ENCODE assay signal across 11 mouse cellular contexts in genomic region chr8:122926782-122927181, GRCm38 (mm10).
DNase-seq lines count a peak whose midpoint lies in the region; ATAC-seq and TF ChIP-seq lines count a peak whose summit lies in the region.
"Had no signal": no experiment of that assay in that cellular context is flagged by ENCODE, and none has a peak within 500 bp of the region (broad histone marks: within the 10 kb centered on the region; RNA-seq: fewer than 3 reads in every experiment).

No protein-coding gene starts in this region.

- no peak for ATAC-seq in midbrain, embryonic 14.5 days (ENCODE audit: low FRiP score, low TSS enrichment)

- H3K36me3 ChIP-seq in MEL (ENCODE audit: control insufficient read depth in 1 of 2, insufficient read depth in 2 of 2, low read length in 2 of 2): peaks cover 3 to 38% of the 10 kb centered on the region in 2 experiments; a peak in 3 of 4 replicates
- H3K36me3 ChIP-seq in small intestine, adult 2 months (ENCODE audit: control insufficient read depth, insufficient read depth, low read length): peaks cover 7% of the 10 kb centered on the region
- H3K36me3 ChIP-seq in midbrain, embryonic 14.5 days (ENCODE audit: control insufficient read depth, insufficient read depth, low read length): no peaks in the 10 kb centered on the region

- peaks cover 21% of the 10 kb centered on the region for H3K4me1 ChIP-seq in lung, adult 2 months (ENCODE audit: control insufficient read depth, insufficient read depth, low read length)
- peaks cover 20% of the 10 kb centered on the region in 2 experiments for H3K4me1 ChIP-seq in MEL (ENCODE audit: control insufficient read depth in 1 of 2, insufficient read depth in 2 of 2, low read length in 2 of 2)
- H3K4me1 ChIP-seq in embryonic fibroblast, embryonic 13.5 days (ENCODE audit: control insufficient read depth, insufficient read depth, low read length): peaks cover 23% of the 10 kb centered on the region
- H3K4me1 ChIP-seq in small intestine, adult 2 months (ENCODE audit: control insufficient read depth, insufficient read depth, insufficient read length, low read length): peaks cover 18% of the 10 kb centered on the region
- peaks cover 11% of the 10 kb centered on the region; the same call in 1 of the 2 replicates for H3K4me1 ChIP-seq in midbrain, embryonic 14.5 days (ENCODE audit: control insufficient read depth, insufficient read depth, low read length)

- 0 out of 2 replicates have a peak, but pooled peaks have one; percentile 27 for TF ChIP-seq CTCF in lung, adult 2 months (IDR thresholded peaks at IDR 0.05; ENCODE audit: insufficient read depth, low read length)
- TF ChIP-seq CTCF in MEL (IDR thresholded peaks at IDR 0.05 in 2 of 3, conservative IDR thresholded peaks at IDR 0.05 in 1 of 3; ENCODE audit: control insufficient read depth in 1 of 3, insufficient read depth in 1 of 3, low read depth in 2 of 3, low read length in 3 of 3, poor library complexity in 1 of 3, severe bottlenecking in 1 of 3): peak; percentile 49 to 74 (median 55)
- peak; percentile 39; the same call in 1 of the 2 replicates for TF ChIP-seq CTCF in embryonic fibroblast, embryonic 13.5 days (IDR thresholded peaks at IDR 0.05; ENCODE audit: borderline replicate concordance, insufficient read depth, low read length)
- 0 out of 2 replicates have a peak, but pooled peaks have one; percentile 30 for TF ChIP-seq CTCF in small intestine, adult 2 months (IDR thresholded peaks at IDR 0.05; ENCODE audit: extremely low read depth, insufficient read length, insufficient replicate concordance, low read depth, low read length)

- H3K9me3 ChIP-seq in MEL (replicated peaks; ENCODE audit: insufficient read depth, low read length): no peaks in the 10 kb centered on the region
- H3K9me3 ChIP-seq in midbrain, embryonic 14.5 days (ENCODE audit: control insufficient read depth, low read length): no peaks in the 10 kb centered on the region

- H3K4me3 ChIP-seq in lung, adult 2 months (replicated peaks; ENCODE audit: extremely low read depth, low read depth, low read length): no peak overlapping the region
- H3K4me3 ChIP-seq in MEL (ENCODE audit: control insufficient read depth in 1 of 2, insufficient read depth in 1 of 2, low read depth in 2 of 2, low read length in 2 of 2): no peak overlapping the region
- H3K4me3 ChIP-seq in embryonic fibroblast, embryonic 13.5 days (ENCODE audit: insufficient read depth, low read length): no peak overlapping the region
- no peak overlapping the region for H3K4me3 ChIP-seq in small intestine, adult 2 months (ENCODE audit: low read depth, low read length)
- no peak overlapping the region for H3K4me3 ChIP-seq in midbrain, embryonic 14.5 days (replicated peaks; ENCODE audit: low read depth, low read length)
- H3K4me3 ChIP-seq: erythroblast, embryonic 14.5 days had no signal

- no peak for DNase-seq in lung, adult 2 months
- DNase-seq in lung, adult 18-20 months: no peak
- DNase-seq in MEL (ENCODE audit: low read depth, low spot score): peak; percentile 64
- no peak for DNase-seq in midbrain, embryonic 14.5 days
- DNase-seq in adipocyte (ENCODE audit: low spot score): no peak
- DNase-seq in c-Kit-positive CD71-positive TER-119-positive erythroid progenitor cells, embryonic 14.5 days (ENCODE audit: low spot score): no peak
- DNase-seq: adrenal gland, adult 8-10 months; cerebellum, adult 9-10 months had no signal

- TF ChIP-seq RAD21 in MEL (IDR thresholded peaks at IDR 0.05; ENCODE audit: low read depth, low read length): peak; percentile 56

- no peak for TF ChIP-seq EP300 in MEL (IDR thresholded peaks at IDR 0.05; ENCODE audit: low read depth in 1 of 2, low read length in 2 of 2)

- H3K27ac ChIP-seq in MEL (ENCODE audit: control insufficient read depth, low read depth, low read length): no peak overlapping the region
- no peak overlapping the region for H3K27ac ChIP-seq in embryonic fibroblast, embryonic 13.5 days (ENCODE audit: insufficient read depth, low read length)
- H3K27ac ChIP-seq in small intestine, adult 2 months (ENCODE audit: insufficient read depth, low read depth, low read length): no peak overlapping the region
- H3K27ac ChIP-seq in midbrain, embryonic 14.5 days (replicated peaks; ENCODE audit: low read depth, low read length): no peak overlapping the region

- no peaks in the 10 kb centered on the region for H3K27me3 ChIP-seq in MEL (ENCODE audit: control insufficient read depth in 1 of 2, insufficient read depth in 2 of 2, low read length in 2 of 2)
- no peaks in the 10 kb centered on the region for H3K27me3 ChIP-seq in small intestine, adult 2 months (ENCODE audit: control insufficient read depth, insufficient read depth, low read length)
- H3K27me3 ChIP-seq in midbrain, embryonic 14.5 days (ENCODE audit: control insufficient read depth, insufficient read depth, low read length): no peaks in the 10 kb centered on the region

- H3K4me2 ChIP-seq in midbrain, embryonic 14.5 days (ENCODE audit: low read length): no peak overlapping the region

- TF ChIP-seq POLR2A in lung, adult 2 months (IDR thresholded peaks at IDR 0.05; ENCODE audit: borderline replicate concordance, extremely low read depth, low read depth, low read length): no peak
- no peak for TF ChIP-seq POLR2A in MEL (IDR thresholded peaks at IDR 0.05; ENCODE audit: control insufficient read depth in 1 of 2, insufficient read depth in 1 of 2, low read depth in 1 of 2, low read length in 2 of 2, poor library complexity in 1 of 2)
- TF ChIP-seq POLR2A in embryonic fibroblast, embryonic 13.5 days (IDR thresholded peaks at IDR 0.05; ENCODE audit: low read depth, low read length): no peak
- no peak for TF ChIP-seq POLR2A in small intestine, adult 2 months (IDR thresholded peaks at IDR 0.05; ENCODE audit: low read depth, low read length)

- H3K79me2 ChIP-seq in MEL (ENCODE audit: control insufficient read depth, insufficient read depth, low read length, poor library complexity): peaks cover 71% of the 10 kb centered on the region

- WGBS in lung, adult 2 months: 77% methylated on average over 7 of the region's 7 CpGs
- WGBS in small intestine, adult 2 months: 84% methylated on average over 7 of the region's 7 CpGs
- WGBS in midbrain, embryonic 14.5 days: 82% methylated on average over 7 of the region's 7 CpGs

- H3K9ac ChIP-seq in MEL (ENCODE audit: control insufficient read depth, low read depth, low read length, poor library complexity, severe bottlenecking): no peak overlapping the region
- no peak overlapping the region for H3K9ac ChIP-seq in midbrain, embryonic 14.5 days (replicated peaks; ENCODE audit: low read length)

TF ChIP-seq in MEL, 35 proteins besides CTCF, POLR2A, EP300 and RAD21:
- peak; percentile 66 for TF ChIP-seq ZC3H11A (IDR thresholded peaks at IDR 0.05; ENCODE audit: low read depth, low read length)
- TF ChIP-seq SMC3 (IDR thresholded peaks at IDR 0.05; ENCODE audit: low read depth, low read length): peak; percentile 54
- no peak for TF ChIP-seq USF1 (IDR thresholded peaks at IDR 0.05; ENCODE audit: low read depth, low read length)
